Mouse (Mus musculus) C2C12 (cell line): Measurements from ENCODE around the gene Sephs1.

ENCODE experiments used
- CTCF ChIP-seq: IDR thresholded peaks from one replicate; pipeline ENCODE4 v1.5.1; 2011; ENCODE audit not compliant: control insufficient read depth, insufficient read depth, insufficient read length
- MAX ChIP-seq: IDR thresholded peaks from one replicate; pipeline ENCODE4 v1.6.1; 2011; ENCODE audit warnings: mild to moderate bottlenecking, control low read depth
- MYOD1 ChIP-seq: IDR thresholded peaks from one replicate; pipeline ENCODE4 v1.6.1; 2011; ENCODE audit warnings: low read depth; ENCODE audit not compliant: control insufficient read depth, insufficient read length

DNA sequence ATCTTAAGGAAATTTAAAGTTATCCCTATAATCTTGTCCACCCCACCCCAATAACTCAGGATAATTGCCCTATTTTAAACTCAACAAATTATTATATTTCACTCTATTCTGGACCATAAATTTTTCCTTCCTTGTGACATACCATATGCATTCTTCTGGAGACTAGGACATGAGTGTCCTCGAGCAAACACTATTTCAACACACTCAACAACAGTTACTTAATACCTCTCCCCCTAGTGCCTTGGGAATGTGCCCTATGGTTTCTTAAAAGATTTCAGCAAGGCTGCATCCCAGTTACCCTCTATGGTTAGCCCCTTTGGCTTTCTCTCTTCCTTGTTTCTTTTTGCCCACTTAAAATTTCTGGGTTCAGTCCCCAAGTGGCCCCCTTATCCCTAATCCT, 6.3 kb upstream of the Sephs1 start:
- TF ChIP-seq MAX: no peak
- TF ChIP-seq MYOD1: no peak
- TF ChIP-seq CTCF: no peak
